Mouse (Mus musculus) c-Kit-positive CD71-positive TER-119-negative erythroid progenitor cells, embryonic 14.5 days (primary cell): ENCODE measurements around the gene Zer1.
A peak's percentile ranks its signal among the peaks of the same experiment; 100 is the strongest.
"Not testable (repeated sequence)": the region's sequence is repeated elsewhere in the genome, so short reads cannot be mapped to it uniquely, and the experiment has no call there.

Experiments
- DNase-seq: peaks from one replicate; pipeline ENCODE4 v3.0.0-alpha.2; 2013; ENCODE audit warnings: low read depth

The Zer1 gene

GRCm38 (mm10) chr2:30124472-30125274, at the start of gene Zer1:
Gene Zer1 (minus strand): TSS chr2:30124585.
- peak; percentile 87 for DNase-seq

DNA sequence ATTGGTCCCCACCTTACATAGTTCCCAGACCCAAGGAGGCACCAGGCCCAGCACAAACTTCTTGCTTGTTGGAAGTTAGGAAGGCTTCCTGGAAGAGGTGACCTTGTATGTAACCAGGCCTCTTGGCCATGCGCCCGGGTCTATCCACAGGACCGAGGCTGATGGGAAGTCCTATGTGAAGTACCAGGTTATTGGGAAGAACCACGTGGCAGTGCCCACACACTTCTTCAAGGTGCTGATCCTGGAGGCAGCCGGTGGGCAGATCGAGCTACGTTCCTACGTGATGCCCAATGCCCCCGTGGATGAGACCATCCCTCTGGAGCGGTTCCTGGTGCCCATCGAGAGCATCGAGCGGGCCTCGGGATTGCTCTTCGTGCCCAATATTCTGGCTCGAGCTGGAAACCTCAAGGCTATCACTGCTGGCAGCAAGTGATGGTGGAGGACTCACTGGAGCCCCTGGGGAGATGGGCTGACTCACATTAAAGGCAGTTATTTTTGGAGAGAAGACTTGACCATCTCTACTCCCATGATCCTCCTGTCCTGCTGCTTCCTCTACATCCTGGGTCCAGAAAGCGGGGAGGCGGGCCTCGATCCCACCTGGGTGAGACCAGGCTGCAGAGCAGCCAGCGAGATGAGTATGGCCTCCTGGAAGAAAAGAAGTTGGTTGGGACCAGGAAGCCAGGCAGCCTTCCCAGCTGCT, 49.3 kb upstream of the Zer1 start:
- no peak for DNase-seq

GRCm38 (mm10) chr2:30171997-30172382, 47.6 kb upstream of the Zer1 start:
- DNase-seq, result no peak

DNA sequence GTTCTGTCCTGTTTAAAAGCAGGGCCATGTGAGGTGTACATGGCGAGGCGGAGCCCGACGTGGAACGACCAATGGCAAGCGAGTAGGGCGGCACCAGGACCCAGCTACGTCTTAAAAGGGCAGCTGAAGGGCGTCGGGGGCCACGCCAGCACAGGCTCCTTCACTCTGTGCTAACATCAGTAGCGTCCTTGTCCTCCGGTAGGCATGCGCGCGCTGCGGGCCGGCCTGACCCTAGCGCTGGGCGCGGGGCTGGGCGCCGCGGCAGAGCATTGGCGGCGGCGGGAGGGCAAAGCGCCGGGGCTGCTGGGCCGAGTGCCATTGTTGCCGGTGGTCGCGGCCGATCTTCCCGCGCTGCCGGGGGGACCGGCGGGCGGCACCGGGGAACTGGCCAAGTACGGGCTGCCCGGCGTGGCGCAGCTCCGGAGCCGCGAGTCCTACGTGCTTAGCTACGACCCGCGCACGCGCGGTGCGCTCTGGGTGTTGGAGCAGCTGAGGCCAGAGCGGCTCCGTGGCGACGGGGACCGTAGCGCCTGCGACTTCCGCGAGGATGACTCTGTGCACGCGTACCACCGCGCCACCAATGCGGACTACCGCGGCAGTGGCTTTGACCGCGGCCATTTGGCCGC, 47.1 kb upstream of the Zer1 start, which contains the start of gene Endog:
Endog (plus strand) TSS at position 123 of the 626 bp plus-strand sequence.
- peak; percentile 71 for DNase-seq

DNA sequence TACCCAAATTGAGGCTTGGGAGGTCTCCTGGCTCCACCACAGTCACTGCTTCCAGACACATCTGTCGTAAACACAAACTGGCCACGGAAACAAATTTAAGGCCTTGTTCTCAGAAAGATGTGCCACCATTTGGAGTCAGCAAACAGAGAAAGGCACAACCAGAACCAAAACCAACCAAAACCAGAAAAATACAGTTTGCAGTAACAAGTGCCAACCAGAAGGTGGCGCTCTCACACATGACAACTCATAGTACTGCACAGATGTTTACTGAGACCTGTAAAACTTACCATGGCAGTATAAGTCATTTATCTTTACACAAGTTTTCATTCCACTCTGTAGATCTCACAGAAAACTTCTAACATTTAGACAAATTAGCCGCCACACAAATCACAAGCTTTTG, 42.3 kb upstream of the Zer1 start:
- DNase-seq, result no peak

GRCm38 (mm10) chr2:30164340-30164932, 40.1 kb upstream of the Zer1 start:
- no peak for DNase-seq

DNA sequence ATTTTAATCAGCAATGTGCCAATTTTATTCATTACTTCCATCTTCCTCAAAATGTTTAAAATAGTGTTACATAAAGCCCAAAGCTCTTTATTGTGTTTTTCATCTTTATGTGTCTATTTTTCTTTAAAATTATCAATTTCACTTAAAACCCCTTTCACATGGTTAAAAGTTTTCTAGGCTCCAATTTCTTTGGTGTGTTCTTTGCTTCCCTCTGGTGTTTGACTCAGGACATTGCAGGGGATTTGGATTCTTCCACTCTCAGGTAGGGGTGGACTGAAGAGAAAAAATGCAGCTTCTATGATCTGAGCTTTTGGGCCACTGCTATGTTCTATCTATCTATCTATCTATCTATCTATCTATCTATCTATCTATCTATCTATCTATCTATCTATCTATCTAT, 37.4 kb upstream of the Zer1 start:
- no peak for DNase-seq

- DNase-seq, result not testable (repeated sequence)
Observed at GRCm38 (mm10) chr2:30159871-30160270, 35.5 kb upstream of the Zer1 start.

- no peak for DNase-seq
Observed at GRCm38 (mm10) chr2:30152616-30153015, 28.2 kb upstream of the Zer1 start.

DNA sequence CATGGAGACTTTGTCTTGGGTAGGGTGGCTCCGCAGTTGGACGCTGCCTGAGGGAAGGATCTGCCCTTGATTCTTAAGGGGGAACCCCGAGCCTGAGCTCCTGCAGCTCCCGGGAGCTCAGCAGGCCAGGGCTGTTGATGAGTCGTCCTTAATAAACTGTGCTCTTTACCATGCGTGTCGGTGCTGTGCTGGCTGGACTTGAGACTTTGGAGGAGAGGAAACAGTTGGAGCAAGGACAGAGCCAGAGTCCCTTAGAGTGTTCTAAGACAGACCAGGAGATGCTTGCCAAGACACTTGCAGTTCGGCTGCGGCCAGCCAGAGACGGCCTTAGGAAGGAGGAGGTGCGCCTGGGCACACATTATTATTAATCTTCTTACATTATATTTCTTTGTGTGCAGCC, 27.5 kb upstream of the Zer1 start:
- no peak for DNase-seq

GRCm38 (mm10) chr2:30147466-30147865, 23.1 kb upstream of the Zer1 start:
- DNase-seq, result no peak

DNA sequence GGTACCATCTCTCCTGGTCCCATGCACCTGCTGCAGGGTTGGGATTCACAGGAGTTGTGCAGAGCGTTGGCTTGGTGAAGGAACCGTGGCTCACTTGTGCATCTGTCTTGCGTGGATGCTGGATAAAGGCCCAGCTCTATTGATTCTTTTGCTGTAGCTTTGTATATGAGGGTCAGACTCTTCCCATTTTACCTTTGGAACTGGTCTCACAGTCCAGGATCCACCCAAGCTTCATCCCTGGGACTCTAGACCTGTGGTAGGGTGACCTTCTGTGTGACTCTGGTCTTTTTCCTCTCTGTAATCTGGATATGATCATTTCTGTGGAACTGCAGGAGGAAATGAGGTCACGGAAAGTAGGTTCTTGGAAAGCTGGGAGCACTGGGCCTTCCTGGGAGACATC, 20.1 kb upstream of the Zer1 start:
- DNase-seq, result no peak

GRCm38 (mm10) chr2:30140021-30140420, 15.6 kb upstream of the Zer1 start:
- not testable (repeated sequence) for DNase-seq

DNA sequence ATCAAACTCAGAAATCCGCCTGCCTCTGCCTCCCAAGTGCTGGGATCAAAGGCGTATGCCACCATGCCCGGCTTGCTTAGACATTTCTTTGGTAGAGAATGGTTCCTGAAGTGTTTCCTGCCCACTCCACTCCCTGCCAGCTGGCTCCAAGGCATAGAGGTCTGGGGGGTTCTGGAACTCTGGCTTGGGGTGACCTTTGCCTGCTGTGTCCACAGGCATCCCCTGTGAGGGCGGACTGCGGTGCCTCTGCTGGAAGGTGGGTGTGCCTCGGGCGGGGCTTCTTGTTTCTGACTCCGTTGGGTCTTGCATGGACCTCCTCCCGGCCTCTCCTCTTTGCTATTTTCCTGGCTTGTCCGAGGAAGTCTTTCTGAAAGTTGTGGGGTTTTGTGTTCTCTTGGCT, 12.1 kb upstream of the Zer1 start:
- no peak for DNase-seq

- no peak for DNase-seq
Observed at GRCm38 (mm10) chr2:30134928-30135620, 10.7 kb upstream of the Zer1 start.

GRCm38 (mm10) chr2:30134378-30134711, 10.0 kb upstream of the Zer1 start:
- DNase-seq, result no peak

GRCm38 (mm10) chr2:30133613-30134377, 9.4 kb upstream of the Zer1 start, which contains the start of gene Tbc1d13:
Gene Tbc1d13 (plus strand): TSS chr2:30133746.
- peak; percentile 95 for DNase-seq

- DNase-seq, result no peak
Observed at GRCm38 (mm10) chr2:30132801-30133612, 8.6 kb upstream of the Zer1 start.

DNA sequence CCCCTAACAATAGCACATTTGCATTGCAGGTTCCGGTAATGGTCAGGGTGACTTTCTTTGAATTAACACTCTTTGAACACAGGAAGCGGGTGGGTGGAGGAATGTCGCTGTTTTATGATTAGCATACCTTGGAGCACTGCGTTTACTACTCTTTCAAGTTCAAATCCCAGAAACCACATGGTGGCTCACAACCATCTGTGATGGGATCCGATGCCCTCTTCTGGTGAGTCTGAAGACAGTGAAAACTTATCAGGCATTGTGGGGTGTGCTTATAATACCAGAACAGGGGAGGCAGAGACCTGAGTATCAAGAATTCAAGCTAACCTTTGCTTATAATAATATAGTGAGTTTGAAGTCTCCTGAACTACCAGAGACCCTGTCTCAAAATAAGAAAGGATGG, 6.9 kb upstream of the Zer1 start:
- not testable (repeated sequence) for DNase-seq

DNA sequence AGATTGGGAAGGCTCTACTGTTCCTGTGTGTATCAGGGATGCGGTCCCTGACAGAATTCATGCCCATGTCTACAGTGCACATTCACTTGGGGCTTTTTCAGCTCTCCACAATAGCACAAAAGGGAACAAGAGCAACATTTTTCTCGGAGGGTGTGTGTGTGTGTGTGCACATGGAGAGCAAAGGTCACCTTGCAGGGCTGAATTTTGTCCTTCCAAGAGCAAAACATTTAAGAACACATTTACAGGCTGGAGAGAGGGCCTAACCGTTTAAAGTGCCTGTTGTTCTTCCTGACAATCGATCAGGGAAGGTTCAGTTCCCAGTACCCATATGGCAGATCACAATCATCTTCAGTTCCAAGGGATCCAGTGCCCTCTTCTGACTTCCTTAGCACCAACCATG, 5.8 kb upstream of the Zer1 start:
- no peak for DNase-seq
